Mouse (Mus musculus) lung, adult 2 months (tissue): ENCODE measurements at regions not wholly inside any gene's neighbourhood (a gene's known extent, or its start where the extent isn't known, plus 50 kb on each side); places are given as distances from the start of the nearest gene placed in this dataset.

Experiments used
- CTCF ChIP-seq: fragments of 200-500 bp; IDR thresholded peaks from 2 replicates; pipeline ENCODE4 v1.5.1; 2011; ENCODE audit warnings: mild to moderate bottlenecking, low read length, control low read depth; ENCODE audit not compliant: insufficient read depth
- POLR2A ChIP-seq: fragments of 200-500 bp; IDR thresholded peaks from 2 replicates; pipeline ENCODE4 v1.6.1; 2011; ENCODE audit warnings: low read depth, mild to moderate bottlenecking, control low read depth, low read length, borderline replicate concordance; ENCODE audit errors: extremely low read depth

- TF ChIP-seq POLR2A (no peak), CTCF (no peak)
Observed at GRCm38 (mm10) chr4:35308221-35308620, 82.2 kb upstream of the C9orf72 start.
